Mouse (Mus musculus) forebrain, embryonic 16.5 days (tissue): ENCODE measurements at regions not wholly inside any gene's neighbourhood (a gene's known extent, or its start where the extent isn't known, plus 50 kb on each side); places are given as distances from the start of the nearest gene placed in this dataset.

Source experiments
- ATAC-seq: fragments of 200-750 bp; cut with Nextera tagmentation; 2 replicates; pipeline ENCODE4 v1.8.0; 2017; ENCODE audit warnings: mild to moderate bottlenecking, moderate library complexity
- H3K27ac ChIP-seq: fragments of 300-500 bp; sonication (generic); 2 replicates; pipeline ENCODE4 v1.5.1; 2014; ENCODE audit warnings: low read length, control low read depth
- H3K27me3 ChIP-seq: fragments of 300-500 bp; sonication (generic); replicated peaks from 2 replicates; pipeline ENCODE4 v1.6.1; 2014; ENCODE audit warnings: low read length; ENCODE audit not compliant: control insufficient read depth, insufficient read depth
- H3K36me3 ChIP-seq: fragments of 300-500 bp; sonication (generic); 2 replicates; pipeline ENCODE4 v1.6.1; 2014; ENCODE audit not compliant: control insufficient read depth, insufficient read depth
- H3K4me1 ChIP-seq: fragments of 300-500 bp; sonication (generic); replicated peaks from 2 replicates; pipeline ENCODE4 v1.6.1; 2014; ENCODE audit warnings: low read length; ENCODE audit not compliant: control insufficient read depth, insufficient read depth
- H3K4me2 ChIP-seq: fragments of 300-500 bp; sonication (generic); 2 replicates; pipeline ENCODE4 v1.6.1; 2014; ENCODE audit warnings: mild to moderate bottlenecking, low read length, control low read depth
- H3K4me3 ChIP-seq: fragments of 300-500 bp; sonication (generic); replicated peaks from 2 replicates; pipeline ENCODE4 v1.5.1; 2014; ENCODE audit warnings: mild to moderate bottlenecking, low read length, control low read depth
- H3K9ac ChIP-seq: fragments of 300-500 bp; sonication (generic); replicated peaks from 2 replicates; pipeline ENCODE4 v1.6.1; 2014; ENCODE audit warnings: low read depth, low read length, control low read depth
- H3K9me3 ChIP-seq: fragments of 300-500 bp; sonication (generic); 2 replicates; pipeline ENCODE4 v1.6.1; 2016; ENCODE audit warnings: low read length; ENCODE audit not compliant: control insufficient read depth
- WGBS: fragments of 180-500 bp; shearing (Covaris S2); extraction: QIAGEN DNeasy Blood & Tissue Kit; methylation state at CpG from one replicate; pipeline ENCODE4 v1.1.7; 2014; 5-methylcytosine and 5-hydroxymethylcytosine counted together

DNA sequence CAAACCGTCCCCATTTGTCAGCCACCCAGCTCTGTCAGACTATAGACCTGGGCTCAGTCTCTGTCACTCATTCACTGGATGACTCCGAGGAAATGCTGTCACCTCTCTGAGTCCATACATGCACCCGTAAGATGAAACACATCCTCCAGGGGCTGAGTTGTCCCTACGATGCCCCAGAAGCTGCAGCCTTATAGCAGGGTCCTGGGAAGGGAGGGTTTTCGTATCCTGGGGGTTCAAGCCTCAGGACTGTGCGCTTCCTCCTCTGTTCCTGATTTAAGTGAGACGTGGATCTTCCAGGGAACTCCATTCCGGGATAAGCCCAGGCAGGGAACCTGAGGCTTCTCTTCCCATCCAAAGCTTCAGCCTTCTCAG is 111.6 kb downstream of the Tpra1 start:
- no peaks in the 10 kb centered on the region for H3K9me3 ChIP-seq
- H3K36me3 ChIP-seq: no peaks in the 10 kb centered on the region
- no peak overlapping the region for H3K4me3 ChIP-seq
- no peak overlapping the region for H3K27ac ChIP-seq
- H3K27me3 ChIP-seq: peaks cover 19% of the 10 kb centered on the region
- H3K4me1 ChIP-seq: peaks cover 14% of the 10 kb centered on the region
- no peak overlapping the region for H3K4me2 ChIP-seq
- no peak; the same call in 1 of the 2 replicates for ATAC-seq
- 47% methylated on average over 8 of the region's 8 CpGs for WGBS
- no peak overlapping the region for H3K9ac ChIP-seq

DNA sequence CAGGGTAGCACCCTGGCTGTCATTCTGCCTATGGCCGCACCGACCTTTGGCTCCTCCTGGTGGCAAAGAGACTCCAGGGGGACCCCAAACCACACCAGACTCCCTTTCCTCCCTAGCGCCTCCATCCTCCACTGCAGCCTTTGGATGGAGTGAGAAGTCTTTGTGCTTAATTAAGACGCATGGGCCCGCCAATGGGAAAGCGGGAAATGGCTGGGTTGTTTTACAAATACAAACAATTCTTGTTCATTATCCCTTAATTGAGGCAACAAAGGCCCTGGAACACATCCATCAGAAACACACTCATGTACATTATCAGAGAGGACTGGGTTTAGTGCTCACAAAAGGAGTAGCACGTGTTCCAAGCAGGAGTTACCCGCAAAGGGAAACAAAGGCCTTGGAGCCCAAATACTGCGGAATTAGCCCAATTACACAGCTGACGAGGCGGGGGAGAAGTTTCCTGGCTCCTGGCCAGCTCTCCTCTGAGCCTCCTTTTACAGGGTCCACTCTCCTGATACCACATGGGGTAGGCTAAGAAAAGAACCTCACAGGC is 122.1 kb downstream of the Tpra1 start:
- Histone ChIP-seq H3K4me1 (peaks cover 9% of the 10 kb centered on the region; the same call in 1 of the 2 replicates), H3K9me3 (no peaks in the 10 kb centered on the region), H3K36me3 (no peaks in the 10 kb centered on the region), H3K27me3 (peaks cover 74% of the 10 kb centered on the region), H3K4me3 (no peak overlapping the region), H3K9ac (no peak overlapping the region), H3K27ac (no peak overlapping the region), H3K4me2 (no peak overlapping the region)
- 7% methylated on average over 11 of the region's 11 CpGs for WGBS
- ATAC-seq: peak; percentile 85

DNA sequence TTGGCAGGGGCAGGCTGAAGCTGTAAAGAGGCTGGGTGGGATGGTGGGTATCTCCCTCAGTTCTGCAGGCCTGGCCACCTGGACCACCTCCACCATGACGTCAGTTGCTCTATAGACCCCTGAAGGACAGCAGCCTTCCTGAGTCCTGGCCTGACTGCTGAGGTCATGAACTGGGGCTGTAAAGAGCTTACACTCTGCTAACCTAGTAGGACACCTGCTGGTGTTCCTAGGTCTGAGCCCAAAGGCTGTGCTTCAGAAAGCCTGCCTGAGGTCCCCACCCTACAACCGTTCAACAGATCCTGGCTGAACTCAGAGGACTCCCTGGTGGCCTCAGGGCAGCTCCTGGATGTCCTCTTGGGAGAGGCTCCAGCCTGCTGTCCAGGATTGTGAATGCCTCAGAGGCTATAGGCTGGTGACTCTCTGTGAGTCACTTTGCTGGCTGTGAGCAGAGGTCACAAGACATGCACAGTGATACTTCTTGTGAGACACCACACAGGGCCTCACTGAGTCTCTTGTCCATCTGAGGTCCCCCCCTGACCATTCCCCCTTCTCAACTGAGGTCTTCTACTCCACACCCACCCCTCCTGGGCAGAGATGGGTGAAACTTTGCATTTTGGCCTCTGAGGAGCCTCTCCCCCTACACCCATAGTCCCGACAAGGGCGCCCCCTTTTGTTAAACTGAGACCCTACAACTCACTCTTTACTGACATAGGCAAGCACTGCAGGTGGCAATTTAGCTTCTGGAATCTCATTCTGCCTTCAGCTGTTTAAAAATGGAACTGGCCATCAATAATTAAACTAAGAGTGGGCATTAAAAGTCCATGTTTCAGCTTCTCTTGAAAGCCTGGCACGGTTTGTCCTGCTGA is 131.6 kb downstream of the Tpra1 start:
- H3K27me3 ChIP-seq: peaks cover 46% of the 10 kb centered on the region
- H3K36me3 ChIP-seq: no peaks in the 10 kb centered on the region
- H3K4me1 ChIP-seq: peaks cover 26% of the 10 kb centered on the region
- H3K9ac ChIP-seq: no peak overlapping the region
- H3K27ac ChIP-seq: no peak overlapping the region; the same call in 1 of the 2 replicates
- H3K4me2 ChIP-seq: no peak overlapping the region
- 56% methylated on average over 5 of the region's 5 CpGs for WGBS
- no peak for ATAC-seq
- no peaks in the 10 kb centered on the region for H3K9me3 ChIP-seq
- no peak overlapping the region for H3K4me3 ChIP-seq

DNA sequence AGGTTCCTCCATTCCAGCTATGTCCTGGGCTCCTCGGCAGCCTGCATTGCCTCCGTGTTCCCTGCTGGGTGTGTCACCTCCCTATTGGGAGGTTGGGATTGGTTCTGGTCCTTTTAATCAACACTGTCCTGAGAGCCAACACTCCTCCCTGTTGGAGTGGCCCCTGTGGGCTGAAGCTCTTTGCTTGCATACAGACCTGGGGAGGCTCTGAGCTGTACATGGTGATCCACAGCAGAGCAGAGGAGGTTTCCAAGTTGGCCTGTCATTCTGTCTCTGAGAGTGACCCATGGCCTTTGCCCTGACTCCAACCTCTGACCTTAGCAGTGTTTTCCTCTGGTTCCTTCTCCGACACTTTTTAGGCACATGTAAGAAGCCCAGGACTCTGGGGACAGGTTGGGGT is 132.4 kb downstream of the Tpra1 start:
- Histone ChIP-seq H3K4me3 (no peak overlapping the region), H3K4me1 (peaks cover 26% of the 10 kb centered on the region), H3K9ac (no peak overlapping the region), H3K27ac (peak overlapping the region; percentile 78; the same call in 1 of the 2 replicates), H3K4me2 (no peak overlapping the region), H3K36me3 (no peaks in the 10 kb centered on the region), H3K27me3 (peaks cover 40% of the 10 kb centered on the region), H3K9me3 (no peaks in the 10 kb centered on the region)
- no peak for ATAC-seq
- 62% methylated on average over 3 of the region's 3 CpGs for WGBS

DNA sequence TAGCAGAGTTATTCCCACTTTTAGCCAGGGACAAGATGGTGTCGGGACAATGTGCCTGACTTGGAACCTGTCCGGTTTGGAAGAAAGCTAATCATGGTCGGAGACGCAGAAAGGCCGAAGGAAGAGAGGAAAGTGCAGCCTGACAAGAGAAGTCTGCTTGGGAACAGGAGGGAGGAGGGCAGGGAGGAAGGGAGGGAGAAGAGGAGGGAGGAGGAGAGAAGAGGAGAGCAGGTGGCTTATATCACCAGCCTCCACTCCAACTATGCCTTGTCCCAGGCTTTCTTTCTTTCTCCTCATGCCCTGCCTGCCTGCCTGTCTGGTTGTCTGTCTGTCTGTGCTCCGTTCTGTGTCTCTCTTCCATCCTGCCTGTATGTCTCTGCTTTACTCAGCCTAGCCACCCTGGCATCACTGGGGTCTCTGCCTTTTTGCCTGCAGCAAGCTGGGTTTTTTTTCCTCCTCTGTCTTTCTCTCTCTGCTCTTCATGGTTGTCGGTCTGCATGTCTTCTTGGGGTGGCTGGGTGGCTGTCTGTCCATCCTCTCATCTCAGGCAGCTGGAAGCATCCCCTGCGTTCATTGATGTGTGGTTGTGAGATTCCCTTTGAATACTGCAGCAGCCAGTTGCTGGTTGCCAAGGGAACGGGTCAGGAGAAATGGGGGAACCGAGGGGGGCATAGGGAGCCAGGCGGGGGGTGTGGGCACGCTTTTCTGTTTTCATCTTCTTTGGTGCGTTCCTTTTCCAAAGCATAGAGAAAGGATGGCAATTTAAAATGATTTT is 133.2 kb downstream of the Tpra1 start:
- WGBS: 28% methylated on average over 13 of the region's 13 CpGs
- no peak overlapping the region for H3K4me3 ChIP-seq

DNA sequence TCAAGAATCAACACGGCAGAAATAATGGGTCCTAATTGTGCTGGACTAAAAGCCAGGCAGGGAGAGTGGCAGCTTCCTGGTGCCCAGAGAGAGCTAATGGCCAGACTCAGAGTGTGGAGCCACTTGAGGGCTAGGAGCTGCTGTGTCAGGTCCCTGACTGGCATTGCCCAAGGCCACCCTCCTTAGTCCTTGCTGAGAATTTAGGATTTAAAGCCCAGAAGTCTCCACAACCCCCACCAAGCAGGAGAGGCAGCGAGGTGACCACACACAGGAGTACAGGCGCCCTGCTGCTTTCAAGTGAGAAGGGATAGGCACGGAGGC is 133.7 kb downstream of the Tpra1 start:
- peaks cover 32% of the 10 kb centered on the region for H3K27me3 ChIP-seq
- H3K4me3 ChIP-seq: no peak overlapping the region
- H3K36me3 ChIP-seq: no peaks in the 10 kb centered on the region
- ATAC-seq: peak; percentile 39
- H3K9ac ChIP-seq: 0 out of 2 replicates have a peak overlapping the region, but pooled peaks have one; percentile 2
- H3K4me1 ChIP-seq: peaks cover 26% of the 10 kb centered on the region
- no peak overlapping the region for H3K4me2 ChIP-seq
- H3K9me3 ChIP-seq: no peaks in the 10 kb centered on the region
- 24% methylated on average over 4 of the region's 4 CpGs for WGBS
- peak overlapping the region; percentile 78 for H3K27ac ChIP-seq

More for the DNA sequence above, 133.2 kb downstream of the Tpra1 start:
- peak overlapping the region; percentile 31 for H3K4me2 ChIP-seq
- peak overlapping the region; percentile 78 for H3K27ac ChIP-seq
- no peaks in the 10 kb centered on the region for H3K9me3 ChIP-seq
- peaks cover 26% of the 10 kb centered on the region for H3K4me1 ChIP-seq
- no peaks in the 10 kb centered on the region for H3K36me3 ChIP-seq
- peak overlapping the region; percentile 27; the same call in 1 of the 2 replicates for H3K9ac ChIP-seq
- ATAC-seq: peak; percentile 83
- peaks cover 36% of the 10 kb centered on the region for H3K27me3 ChIP-seq

DNA sequence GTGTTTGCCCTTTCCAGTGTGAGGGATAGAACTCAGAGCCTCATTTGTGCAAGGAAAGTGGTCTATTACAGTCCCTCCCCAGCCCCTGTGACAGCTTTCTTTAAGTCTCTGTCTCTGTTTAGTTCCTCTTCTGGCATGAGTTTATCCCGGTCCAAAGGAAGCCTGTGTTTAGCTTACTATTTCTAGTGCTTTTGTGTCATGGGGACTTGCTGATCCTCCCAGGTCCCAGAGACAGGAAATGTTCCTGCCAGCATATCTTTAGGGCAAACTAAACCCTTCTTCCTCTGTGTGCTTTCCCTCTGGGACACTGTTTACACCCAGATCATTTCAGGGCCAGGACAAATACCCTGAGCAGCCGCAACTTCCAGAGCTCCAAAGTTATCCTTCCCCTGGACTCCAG is 135.3 kb downstream of the Tpra1 start:
- 80% methylated on average over 2 of the region's 2 CpGs for WGBS
- Histone ChIP-seq H3K9me3 (no peaks in the 10 kb centered on the region), H3K36me3 (no peaks in the 10 kb centered on the region), H3K27me3 (peaks cover 18% of the 10 kb centered on the region), H3K9ac (no peak overlapping the region), H3K4me3 (no peak overlapping the region), H3K27ac (no peak overlapping the region), H3K4me1 (peaks cover 26% of the 10 kb centered on the region), H3K4me2 (no peak overlapping the region)
- ATAC-seq: no peak

DNA sequence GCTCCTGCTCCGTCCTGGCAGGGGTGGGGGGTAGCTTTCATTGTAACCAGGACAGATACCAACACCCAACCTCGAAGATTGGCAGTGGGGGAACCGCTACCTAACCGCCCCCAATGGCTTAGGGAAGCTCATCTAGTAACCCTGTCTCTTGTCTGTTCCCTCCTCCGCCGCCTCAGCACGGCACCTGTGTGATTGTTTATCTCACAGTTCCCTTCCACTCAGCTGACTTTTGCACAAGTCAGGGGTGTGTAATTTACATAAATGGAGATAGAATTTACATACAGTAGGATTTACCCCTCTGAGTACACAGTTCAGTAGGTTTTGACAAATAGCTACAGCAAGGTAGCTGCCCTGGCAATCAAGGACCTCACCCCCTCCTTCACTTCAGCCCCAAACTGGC is 135.8 kb downstream of the Tpra1 start:
- 68% methylated on average over 7 of the region's 7 CpGs for WGBS

DNA sequence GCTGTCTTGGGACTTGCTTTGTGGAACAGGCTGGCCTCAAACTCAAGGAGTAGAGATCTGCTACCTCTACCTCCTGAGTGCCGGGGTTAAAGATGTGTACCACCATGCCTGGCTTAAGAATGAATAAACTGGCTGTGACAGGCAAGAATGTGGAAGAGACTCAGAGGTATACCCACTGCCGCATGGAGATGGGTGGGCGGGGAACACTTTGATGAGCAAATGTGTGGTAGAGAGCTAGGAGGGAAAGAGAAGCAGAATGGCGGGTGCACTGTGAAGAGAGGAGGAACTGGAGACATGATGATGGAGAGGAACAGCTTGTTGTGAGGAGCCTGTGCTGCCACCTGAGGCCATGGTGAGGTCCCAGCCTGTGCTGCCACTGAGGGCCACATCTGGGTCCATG is 138.9 kb downstream of the Tpra1 start:
- Histone ChIP-seq H3K27ac (no peak overlapping the region), H3K9me3 (no peaks in the 10 kb centered on the region), H3K27me3 (peaks cover 5% of the 10 kb centered on the region; the same call in 1 of the 2 replicates), H3K4me3 (no peak overlapping the region), H3K9ac (no peak overlapping the region), H3K4me2 (no peak overlapping the region), H3K4me1 (peaks cover 5% of the 10 kb centered on the region), H3K36me3 (no peaks in the 10 kb centered on the region)
- no peak for ATAC-seq
- WGBS: 92% methylated on average over 4 of the region's 4 CpGs

More for the DNA sequence above, 135.8 kb downstream of the Tpra1 start:
- Histone ChIP-seq H3K4me3 (no peak overlapping the region), H3K9ac (no peak overlapping the region), H3K9me3 (no peaks in the 10 kb centered on the region), H3K4me1 (peaks cover 26% of the 10 kb centered on the region), H3K36me3 (no peaks in the 10 kb centered on the region), H3K27ac (no peak overlapping the region), H3K27me3 (peaks cover 15% of the 10 kb centered on the region), H3K4me2 (no peak overlapping the region)
- no peak for ATAC-seq
